Mouse (Mus musculus): Measurements from ENCODE around the gene Capns1.

- TF ChIP-seq CTCF (IDR thresholded peaks at IDR 0.05; ENCODE audit: extremely low read depth, insufficient read length, insufficient replicate concordance, low read depth, low read length) (no peak), POLR2A (IDR thresholded peaks at IDR 0.05; ENCODE audit: low read depth, low read length) (no peak)
These were observed 55.4 kb downstream of the Capns1 start for GRCm38 (mm10) chr7:30143170-30143554.
